Mouse (Mus musculus) heart, adult 8-10 months (tissue): ENCODE results near the gene Ostn. TPM values are rescaled to one million over a fixed set of nuclear protein-coding genes. Genes with fewer than 3 reads are reported as not detected.
"Not testable (repeated sequence)": the region's sequence is repeated elsewhere in the genome, so short reads cannot be mapped to it uniquely, and the experiment has no call there.

Source experiments
- DNase-seq: peaks from one replicate; pipeline ENCODE4 v3.0.0; 2022; ENCODE audit warnings: low spot score
- total RNA-seq, 4 experiments: library from RNA; stranded (reverse); gene quantifications; 2 replicates each; pipeline ENCODE4 v1.2.4; 2022

The Ostn gene
- under 1 TPM in 2 of 4 experiments, not detected in 2; 0.28 to 0.30 TPM for total RNA-seq

DNA sequence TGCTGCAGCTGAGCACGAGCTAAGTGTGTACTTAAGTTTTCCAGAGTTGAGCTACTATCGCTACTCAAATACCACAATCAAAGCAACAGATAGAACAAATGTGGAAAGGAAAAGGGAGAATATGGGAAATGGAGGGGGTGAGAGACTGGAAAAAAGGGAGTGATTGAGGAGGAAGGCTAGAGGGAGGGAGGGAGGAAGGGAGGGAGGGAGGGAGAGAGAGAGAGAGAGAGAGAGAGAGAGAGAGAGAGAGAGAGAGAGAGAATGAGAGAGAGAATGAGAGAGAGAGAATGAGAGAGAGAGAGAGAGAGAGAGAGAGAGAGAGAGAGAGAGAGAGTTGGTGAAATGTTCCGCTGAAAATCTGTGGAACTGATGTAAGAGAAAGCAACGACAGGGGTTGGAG, at the start of gene Ostn:
Gene Ostn, plus strand, starts transcription at position 301 of the 400 bp plus-strand sequence.
- not testable (repeated sequence) for DNase-seq

DNA sequence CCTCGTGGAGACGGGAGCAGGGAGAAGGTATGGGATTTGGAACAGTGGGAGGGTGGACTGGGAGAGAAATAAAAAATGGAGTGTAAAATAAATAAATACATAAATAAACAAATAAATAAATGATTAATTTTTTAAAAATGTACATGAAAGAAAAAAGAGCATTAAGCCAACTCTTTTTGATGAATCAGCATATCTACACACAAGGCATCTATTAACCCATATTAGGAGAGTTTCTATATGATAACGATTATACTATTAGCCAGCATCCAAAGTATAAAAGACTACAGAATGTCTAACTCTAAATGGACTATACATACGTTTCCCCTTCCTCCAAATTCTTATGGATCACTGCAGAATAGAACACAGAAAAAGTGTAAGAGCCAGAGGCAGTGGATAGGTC, 38.5 kb upstream of the Ostn start:
- no peak for DNase-seq

DNA sequence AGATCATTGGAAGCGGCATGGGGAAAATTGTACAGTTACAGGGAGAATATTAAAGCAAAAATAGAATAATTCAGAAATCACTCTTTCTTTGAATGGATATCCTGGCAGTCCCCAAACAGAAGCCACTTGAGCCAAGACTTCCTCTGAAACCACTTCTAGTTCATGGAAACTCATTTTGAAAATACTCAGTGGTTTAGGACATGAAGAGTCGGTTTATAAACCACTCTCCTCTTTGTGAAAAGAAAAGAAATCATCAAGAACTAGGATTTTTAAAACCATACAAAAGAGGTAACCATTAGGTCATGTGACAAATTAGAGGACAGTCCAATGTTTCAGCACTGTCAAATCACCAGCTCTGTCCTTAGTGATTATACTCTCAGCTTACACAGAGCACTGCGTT, 19.9 kb upstream of the Ostn start:
- DNase-seq, result no peak

DNA sequence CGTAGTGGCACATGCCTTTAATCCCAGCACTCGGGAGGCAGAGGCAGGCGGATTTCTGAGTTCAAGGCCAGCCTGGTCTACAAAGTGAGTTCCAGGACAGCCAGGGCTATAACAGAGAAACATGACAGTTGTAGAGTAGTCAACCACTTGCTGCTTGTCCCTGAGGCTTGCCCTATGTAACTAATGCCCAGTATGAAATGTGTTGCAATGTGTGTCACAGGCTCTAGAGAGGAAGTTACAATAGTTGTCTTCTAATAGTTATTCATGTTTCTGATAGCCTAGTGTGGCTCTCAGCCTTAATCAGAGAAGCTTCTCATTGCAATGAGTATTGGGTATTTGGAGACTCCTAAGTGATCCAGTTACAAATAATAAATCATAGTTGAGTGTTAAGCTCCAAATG, 10.8 kb upstream of the Ostn start:
- DNase-seq, result no peak

DNA sequence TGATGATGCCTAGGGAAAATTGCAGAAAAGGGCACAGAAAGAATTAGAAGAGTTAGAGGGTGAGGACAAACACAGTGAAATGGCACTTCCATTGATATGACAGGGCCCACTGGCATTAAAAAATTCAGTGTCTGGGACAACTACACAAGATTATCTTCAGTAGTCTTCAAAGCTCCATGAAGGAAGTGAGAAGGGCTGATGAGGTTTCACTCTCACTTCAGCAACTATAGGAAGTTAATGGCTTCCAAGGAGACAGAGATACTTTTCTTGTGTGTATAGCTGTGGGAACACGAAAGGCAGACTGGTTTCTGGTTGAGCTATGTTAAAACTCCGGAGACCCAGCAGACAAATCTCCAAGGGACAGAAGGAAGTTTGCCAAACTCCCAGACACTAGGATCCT, 10.4 kb upstream of the Ostn start:
- no peak for DNase-seq

DNA sequence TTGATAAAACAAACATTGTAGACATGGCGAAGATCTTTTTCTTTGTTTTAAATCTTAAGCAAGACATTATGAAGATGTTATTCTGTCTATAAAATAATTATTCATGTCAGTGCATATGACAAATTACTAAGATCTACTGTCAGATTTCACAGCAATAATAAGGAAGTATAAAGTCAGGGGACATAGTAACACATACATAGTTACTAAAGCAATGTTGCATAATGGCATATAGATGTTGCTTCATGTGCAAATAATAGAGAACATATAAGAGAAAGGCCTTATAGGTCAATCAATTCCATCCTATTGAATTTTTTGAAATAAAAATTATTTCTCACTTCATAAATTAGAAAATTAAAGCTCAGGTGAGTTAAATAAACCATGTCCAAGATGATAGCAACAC, 11.8 kb downstream of the Ostn start:
- no peak for DNase-seq

DNA sequence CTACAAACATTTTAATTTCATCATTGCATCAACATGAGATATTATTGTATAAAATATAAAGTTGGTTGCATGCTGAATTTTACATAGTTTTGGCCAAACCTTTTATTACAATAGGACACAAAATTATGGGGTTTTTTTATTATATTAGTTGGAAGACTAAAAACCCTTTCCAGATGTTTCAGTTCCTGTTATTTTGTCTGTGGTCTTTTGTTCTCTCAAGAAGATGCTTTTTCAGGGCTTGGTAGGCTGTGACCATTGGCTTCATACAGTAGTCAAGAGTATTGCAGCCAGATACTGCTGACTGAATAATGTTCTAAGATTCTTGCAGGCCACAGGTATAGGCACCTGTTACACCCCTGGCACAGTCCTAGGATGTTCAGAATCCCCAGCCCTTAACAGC, 14.8 kb downstream of the Ostn start:
- no peak for DNase-seq

DNA sequence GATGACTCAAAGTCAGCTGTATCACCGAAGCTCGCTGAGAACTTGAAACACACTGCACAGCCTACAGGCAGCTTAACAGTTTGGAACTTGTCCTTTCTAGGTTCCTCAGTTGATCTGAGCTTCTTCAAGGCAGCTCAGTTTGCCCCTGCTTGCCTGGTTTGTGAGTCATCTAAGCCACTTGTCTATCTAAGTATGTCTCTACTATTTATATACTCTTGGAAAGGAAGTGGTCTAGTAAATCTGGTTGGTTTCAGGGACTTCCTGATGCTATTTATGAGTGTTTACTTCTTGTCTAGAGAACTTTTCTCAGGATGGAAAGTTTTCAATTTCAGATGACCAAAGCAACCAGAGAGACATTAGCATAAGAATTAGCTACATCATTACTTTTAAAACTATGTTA, 19.2 kb downstream of the Ostn start:
- no peak for DNase-seq

DNA sequence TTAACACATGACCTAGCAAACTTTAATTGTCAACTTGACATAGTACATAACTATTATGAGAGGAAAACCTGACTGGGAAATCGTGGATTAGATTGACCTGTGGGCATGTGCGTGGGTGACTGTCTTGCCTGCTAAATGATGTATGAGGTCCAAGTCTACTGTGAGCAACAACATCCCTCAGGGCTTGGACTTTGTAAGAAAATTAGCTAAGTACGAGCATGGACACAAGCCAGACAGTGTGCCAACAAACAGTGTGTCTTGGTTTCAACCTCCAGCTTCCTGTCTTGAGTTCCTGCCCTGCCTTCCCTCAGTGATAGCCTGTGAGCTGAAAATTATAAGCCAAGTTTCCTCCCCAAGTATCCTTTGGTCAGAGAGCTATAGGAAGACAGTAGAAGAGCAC, 40.2 kb downstream of the Ostn start:
- DNase-seq, result no peak

DNA sequence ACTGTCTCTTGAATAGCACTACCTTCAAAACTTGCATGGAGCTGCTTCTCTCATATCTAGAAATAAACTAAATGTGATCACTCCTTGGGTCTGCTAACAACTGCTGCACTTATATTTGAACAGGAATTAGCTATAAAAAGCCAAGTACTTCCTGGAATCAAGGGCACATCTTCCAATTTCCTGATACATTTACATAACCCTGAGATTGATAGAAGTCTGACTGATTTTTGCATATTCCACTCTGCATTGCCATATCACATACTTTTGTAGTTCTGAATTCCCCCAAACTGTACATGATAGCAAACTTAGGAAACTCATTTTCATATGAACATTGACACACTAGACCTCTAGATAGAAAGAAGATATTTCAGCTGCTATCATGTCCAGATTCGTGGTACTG, 41.1 kb downstream of the Ostn start:
- no peak for DNase-seq

DNA sequence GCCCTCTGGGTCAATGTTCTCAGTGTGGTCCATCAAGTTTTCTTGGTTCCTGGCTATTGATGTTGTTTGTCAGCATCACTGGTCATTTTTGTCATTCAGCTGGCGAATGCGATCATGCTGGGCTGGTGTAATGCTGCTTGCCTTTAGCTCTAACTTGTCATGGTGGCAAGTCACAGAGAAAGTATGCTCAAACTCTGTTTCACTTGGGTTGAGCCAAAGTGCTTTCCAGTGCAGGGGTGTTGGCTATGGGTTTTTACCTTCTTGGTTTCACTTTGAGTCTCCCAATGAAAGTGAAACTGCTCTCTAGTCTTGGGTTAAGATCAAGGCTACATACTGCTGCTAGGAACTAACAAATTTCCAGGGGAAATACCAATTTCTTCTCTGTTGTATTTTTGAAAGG, 41.9 kb downstream of the Ostn start:
- DNase-seq, result no peak

DNA sequence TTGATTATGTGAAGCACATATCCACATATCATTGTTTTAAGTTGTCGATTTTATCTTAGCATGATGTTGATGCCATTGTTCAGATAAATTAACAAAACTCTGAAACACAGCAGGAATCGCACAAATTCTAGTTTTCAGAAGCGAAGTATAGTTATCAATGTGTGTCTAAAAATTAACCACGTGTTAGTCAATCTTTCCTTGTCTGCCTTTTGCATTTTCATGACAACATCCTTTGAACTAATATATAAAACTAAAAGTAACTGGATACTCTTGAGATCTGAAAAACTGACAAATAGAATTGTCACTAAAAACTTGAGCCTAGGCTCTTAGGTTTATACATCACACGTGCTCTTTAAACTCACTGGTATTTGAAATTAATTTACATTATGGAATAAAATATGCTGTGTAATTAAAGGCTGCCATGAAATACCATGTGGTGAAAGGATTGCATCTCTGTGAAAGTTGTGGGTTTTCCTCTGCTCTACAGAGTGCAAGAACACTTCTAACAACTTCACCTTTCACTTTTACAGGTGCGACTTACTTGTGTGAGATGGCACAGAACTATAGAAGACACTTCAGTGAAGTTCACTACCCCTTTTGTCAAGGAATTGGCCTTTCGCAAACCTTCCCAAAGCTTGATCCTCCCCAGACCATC, 42.7 kb downstream of the Ostn start:
- no peak for DNase-seq

DNA sequence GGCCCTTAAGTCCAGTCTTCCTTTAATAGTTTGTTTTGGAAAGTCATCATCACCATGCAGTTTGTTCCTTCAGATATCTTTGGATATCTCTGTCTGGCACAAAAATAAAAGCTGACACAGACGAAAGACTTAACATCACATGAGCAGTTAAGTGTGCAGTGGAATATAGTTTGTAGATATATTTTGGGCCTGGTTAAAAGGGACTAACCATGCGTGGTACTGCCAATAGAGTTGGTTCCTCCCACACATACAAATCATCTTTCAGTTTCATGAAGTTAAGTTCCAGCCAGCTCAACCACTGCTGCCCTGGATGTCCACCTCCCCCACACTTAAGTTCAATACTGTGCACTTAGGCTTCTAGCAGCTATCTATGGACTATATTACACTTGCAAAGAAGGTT, 47.2 kb downstream of the Ostn start:
- no peak for DNase-seq

DNA sequence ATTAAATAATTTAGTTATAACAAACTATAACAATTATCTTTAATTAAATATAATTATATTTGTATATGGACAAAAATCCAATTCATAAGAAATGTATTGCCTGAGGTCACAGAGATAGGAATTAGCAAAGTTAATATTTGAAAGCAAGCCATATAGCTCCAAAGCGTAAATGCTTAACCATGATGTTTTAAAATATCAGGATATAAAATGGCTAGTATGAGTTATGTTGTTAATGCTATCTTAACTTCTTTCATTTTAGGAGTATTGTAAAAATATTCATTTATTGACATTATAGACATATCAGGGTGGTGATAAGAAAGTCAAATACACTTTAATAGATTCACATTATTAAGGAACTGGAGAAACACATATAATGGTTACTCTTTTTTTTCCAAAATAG, 52.8 kb downstream of the Ostn start:
- DNase-seq, result no peak

DNA sequence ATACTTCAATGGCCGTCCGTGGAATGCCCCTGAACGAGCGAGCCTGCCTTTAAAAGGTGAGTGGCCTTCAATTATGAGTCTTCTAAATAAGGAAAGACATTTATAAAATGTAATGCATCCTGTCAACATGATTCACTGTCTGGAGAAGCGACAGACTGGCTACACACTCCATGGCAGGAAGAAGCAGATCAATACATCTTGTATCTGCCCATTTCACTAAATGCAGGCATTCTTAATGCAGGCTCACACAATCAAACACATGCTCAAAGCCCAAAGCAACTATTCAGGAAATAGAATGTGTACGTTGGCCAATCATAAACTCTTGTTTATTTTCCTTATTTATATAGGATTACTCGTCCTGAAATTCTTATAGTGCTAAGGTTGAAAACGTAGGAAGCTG, 62.9 kb downstream of the Ostn start, which contains the start of gene Uts2b:
Gene Uts2b, minus strand, starts transcription at position 49 of the 400 bp plus-strand sequence.
- DNase-seq, result no peak

DNA sequence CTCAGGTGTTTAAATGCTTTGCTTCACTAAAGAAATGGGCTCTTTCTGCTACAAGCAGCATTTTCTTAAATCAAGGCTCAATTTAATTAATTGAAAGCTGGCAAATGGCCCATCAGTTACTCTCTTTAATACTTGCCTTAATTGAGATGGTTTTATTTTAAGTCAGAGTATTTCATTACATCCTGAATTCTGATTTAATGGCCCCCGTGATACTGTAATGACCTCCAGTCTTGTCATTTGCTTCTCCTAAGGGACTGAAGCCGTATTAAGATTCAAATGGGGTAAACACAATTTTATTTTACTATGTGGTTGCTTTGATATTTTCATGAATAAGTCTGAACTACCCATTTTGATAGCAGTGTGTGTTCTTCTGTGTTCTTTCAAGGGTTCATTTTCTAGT, 63.4 kb downstream of the Ostn start:
- no peak for DNase-seq

DNA sequence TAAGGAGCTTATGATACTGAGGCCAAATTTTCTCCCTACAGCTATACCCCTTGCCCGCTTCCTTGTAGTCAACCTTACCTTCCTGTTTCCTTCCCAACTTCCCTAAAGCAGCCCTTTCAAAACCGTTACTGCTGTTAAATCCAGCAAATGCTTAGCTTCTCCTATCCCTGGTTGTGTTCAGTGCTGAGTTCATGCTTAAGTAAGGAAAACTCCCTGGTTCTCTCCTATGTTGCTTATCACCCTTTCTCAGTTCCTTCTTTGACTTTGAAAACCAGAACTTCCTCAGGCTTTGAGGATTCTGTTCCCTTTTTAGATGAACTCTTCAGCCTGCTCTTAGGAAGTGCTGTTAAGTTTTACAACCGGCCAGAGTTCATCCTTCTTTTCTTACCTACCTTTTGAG, 66.8 kb downstream of the Ostn start:
- DNase-seq, result no peak

DNA sequence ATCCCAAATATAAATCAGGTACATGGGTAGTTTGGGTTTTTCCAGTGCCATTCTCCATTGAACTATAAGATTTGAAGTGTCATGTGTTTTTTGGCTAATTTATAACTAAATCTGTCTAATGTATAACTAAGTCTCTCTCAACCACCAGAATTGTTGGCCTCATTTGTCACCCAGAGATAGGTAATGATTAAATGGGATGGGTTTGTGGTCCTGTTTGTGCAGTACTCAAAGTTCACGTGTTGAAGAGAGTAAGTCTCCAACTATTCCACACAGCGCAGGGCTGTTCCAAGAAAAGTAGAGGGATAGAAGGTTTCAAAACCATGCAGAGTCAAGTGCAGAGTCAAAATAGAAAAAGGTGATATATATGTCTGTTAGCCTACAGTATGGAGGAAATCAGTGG, 68.0 kb downstream of the Ostn start:
- no peak for DNase-seq

DNA sequence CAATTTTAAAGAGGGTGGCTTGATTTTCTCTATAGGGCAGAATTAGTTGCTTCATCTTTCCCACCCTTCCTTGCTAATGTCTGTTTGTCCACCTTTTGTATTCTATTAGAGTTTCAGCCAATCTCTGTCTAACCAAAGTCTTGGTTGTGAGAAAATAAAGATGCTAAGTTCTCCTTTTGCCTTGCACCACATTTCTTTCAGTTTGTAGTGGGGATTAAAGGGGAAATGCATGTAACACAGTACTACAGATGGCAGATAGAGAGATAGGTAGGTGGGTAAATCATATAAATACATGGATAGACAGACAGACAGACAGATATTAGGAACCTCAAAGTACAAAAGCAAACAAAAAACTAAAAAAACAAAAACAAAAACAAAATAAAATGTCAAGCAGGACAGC, 69.3 kb downstream of the Ostn start:
- DNase-seq, result no peak

DNA sequence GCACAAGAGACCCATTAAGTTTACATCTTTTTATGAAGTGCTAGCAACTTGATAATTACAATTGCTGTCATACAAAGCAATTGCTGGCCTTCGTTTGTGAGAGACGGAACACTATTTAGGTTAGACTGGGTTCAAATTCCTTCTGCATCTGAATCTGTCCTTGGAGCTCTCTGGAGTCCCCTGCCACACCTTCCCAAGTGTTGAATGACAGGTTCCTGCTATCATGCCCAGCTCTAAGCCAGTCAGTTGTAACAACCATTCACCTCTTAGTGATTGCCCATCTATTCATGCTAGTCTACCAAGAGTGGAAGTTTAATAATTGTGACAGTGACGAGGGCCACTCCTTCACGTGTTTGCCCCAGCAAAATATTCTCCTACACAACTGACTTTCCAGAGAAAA, 74.9 kb downstream of the Ostn start:
- no peak for DNase-seq

DNA sequence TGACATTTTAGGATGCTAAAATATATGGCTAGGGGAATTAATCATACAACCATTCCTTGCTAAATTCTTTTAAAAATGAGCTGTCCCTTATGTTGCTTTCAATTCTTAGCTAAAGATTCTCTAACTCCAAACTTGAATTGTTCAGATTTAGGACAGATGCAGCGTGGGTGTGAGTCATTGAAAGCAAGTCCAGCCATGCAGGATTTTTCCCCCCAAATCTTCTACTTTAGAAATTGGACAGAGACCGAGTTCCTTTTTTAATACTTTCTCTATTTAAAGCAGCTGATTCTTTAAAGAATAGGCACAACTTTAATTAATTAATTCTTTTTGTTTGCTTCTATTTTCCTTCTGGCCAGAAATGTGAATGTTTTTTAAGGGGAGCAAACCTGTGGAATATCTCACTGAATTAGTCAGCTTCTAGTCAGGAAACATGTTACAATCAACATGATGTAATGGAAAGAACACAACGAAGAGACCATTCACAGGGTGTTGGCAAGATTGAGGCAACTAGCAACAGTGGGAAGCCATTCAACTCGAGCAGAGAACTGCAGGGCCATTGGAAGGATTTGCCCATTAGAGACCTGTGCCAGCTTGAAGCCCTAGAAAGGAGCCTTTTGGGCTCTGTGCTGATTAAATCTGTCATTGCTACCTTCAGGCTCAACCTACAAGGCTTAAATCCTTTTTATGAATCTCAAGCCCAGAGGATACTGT, 77.8 kb downstream of the Ostn start:
- no peak for DNase-seq

DNA sequence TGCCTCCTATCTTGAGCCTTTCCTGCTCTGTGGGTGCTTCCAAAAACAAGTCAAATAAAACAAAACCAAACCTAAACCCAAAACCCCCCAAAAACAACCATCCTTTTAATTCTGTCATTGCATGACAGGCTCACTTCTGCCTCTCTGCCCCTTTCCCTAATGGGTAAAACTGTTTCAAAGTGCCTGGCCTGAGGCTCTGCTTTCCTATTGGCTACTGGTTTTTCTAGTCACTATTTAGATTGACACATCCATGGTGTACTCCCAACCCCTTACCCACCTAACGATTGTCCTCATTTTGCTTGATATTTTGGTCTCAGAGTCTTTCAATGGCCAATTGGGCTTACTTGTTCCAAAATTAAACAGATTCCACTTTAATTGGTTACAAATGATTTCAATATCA, 78.4 kb downstream of the Ostn start:
- no peak for DNase-seq

DNA sequence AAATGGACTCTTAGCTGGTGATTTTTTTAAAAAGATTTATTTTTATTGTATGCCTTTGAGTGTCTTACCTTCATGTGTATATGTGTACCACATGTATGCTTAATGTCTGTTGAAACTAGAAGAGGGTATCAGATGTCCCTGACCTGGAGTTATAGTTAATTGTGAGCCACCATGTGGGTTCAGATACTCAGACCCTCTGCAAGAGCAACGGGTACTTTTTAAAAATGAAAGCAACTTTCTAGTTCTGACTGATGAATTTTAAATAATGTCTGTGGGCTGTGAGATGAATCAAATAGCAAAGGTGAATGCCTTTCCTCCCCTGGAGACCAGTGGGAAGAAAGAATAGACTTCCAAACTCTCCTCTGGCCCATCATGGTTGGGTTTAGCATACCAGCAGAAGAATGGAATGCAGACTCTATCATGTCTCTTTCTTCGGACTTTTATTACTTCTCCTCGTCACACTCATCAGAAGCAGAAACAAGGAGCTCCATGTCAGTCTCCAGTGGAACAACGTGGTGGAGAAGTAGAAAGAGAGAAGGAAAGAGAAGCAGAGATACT, 79.6 kb downstream of the Ostn start:
- no peak for DNase-seq
